Mouse (Mus musculus): ENCODE results near the gene Ndel1. TPM values are rescaled to one million over a fixed set of nuclear protein-coding genes. Genes with fewer than 3 reads are reported as not detected.
A peak's percentile ranks its signal among the peaks of the same experiment; 100 is the strongest.

Ndel1 gene
- polyA plus RNA-seq, 1 experiment from 2014 or later = 60.3 TPM

DNA sequence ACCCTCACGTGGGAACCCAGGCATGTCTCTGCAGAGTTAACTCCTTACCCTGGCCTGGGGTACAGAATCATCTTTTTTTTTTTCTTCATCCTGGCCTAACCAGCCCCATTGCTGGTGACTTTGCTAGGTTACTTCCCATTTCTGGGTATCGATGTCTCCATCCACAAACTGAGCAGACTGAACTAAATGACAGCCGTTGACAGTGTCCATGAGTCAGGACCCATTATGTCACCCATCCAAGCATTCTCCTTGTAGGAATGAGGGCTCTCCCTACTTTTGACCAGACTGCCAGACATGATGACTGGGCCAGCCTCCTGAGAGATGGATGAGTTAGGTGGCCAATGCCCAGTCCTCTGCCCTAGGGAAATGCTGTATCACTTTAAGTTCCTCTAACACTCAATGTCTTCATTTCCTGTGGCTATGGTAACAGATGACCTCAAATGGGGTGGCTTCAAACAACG, 8.0 kb downstream of the Ndel1 start:
- H3K27me3 ChIP-seq (replicated peaks; ENCODE audit: control insufficient read depth, insufficient read depth, low read length) = no peaks in the 10 kb centered on the region
- no peak for ATAC-seq (replicated peaks; ENCODE audit: low FRiP score, low TSS enrichment, low read depth)
- H3K4me1 ChIP-seq (replicated peaks; ENCODE audit: control insufficient read depth, insufficient read depth, low read length) = no peaks in the 10 kb centered on the region
- no peaks in the 10 kb centered on the region for H3K9me3 ChIP-seq (ENCODE audit: control insufficient read depth, low read length)
- WGBS = 69% methylated on average over 4 of the region's 4 CpGs
- H3K4me2 ChIP-seq (ENCODE audit: low read length) = no peak overlapping the region
- H3K27ac ChIP-seq (ENCODE audit: low read depth) = no peak overlapping the region
- H3K36me3 ChIP-seq (ENCODE audit: control insufficient read depth, insufficient read depth, low read length) = no peaks in the 10 kb centered on the region
- H3K4me3 ChIP-seq (ENCODE audit: low read depth, low read length) = no peak overlapping the region
- no peak overlapping the region for H3K9ac ChIP-seq (ENCODE audit: low read length)
- DNase-seq (ENCODE audit: low spot score) = no peak

DNA sequence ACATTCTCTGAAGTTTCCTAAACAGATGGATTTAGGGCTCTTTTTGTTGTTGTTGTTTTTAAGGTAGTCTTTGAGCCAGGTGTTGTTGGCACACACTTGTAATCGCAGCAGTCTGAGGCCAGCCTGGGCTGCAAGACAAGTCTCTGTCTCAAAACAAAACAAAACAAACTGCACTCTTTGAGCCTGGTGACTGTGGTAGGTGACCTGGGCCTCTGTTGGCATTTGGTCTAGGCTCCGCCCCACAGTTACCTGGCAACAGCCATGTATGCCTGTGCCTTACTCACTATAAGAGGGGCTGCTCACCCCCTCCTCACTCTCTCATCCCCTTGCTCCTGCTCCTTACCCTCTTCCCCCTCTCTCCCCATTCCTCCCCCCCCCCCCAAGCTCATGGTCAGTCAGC, 9.4 kb downstream of the Ndel1 start:
- Histone ChIP-seq H3K36me3 (ENCODE audit: control insufficient read depth, insufficient read depth, low read length) (no peaks in the 10 kb centered on the region), H3K27me3 (replicated peaks; ENCODE audit: control insufficient read depth, insufficient read depth, low read length) (no peaks in the 10 kb centered on the region), H3K4me2 (ENCODE audit: low read length) (no peak overlapping the region), H3K9me3 (ENCODE audit: control insufficient read depth, low read length) (no peaks in the 10 kb centered on the region), H3K27ac (ENCODE audit: low read depth) (no peak overlapping the region), H3K9ac (ENCODE audit: low read length) (no peak overlapping the region), H3K4me1 (replicated peaks; ENCODE audit: control insufficient read depth, insufficient read depth, low read length) (no peaks in the 10 kb centered on the region), H3K4me3 (ENCODE audit: low read depth, low read length) (no peak overlapping the region)
- DNase-seq (ENCODE audit: low spot score) (no peak), ATAC-seq (replicated peaks; ENCODE audit: low FRiP score, low TSS enrichment, low read depth) (no peak)
- 59% methylated on average over 2 of the region's 2 CpGs for WGBS

- ATAC-seq (replicated peaks; ENCODE audit: low FRiP score, low TSS enrichment, low read depth) (no peak), DNase-seq (ENCODE audit: low spot score) (no peak)
- no peak overlapping the region for H3K9ac ChIP-seq (ENCODE audit: low read length)
- H3K27me3 ChIP-seq (replicated peaks; ENCODE audit: control insufficient read depth, insufficient read depth, low read length) = no peaks in the 10 kb centered on the region
- H3K4me2 ChIP-seq (ENCODE audit: low read length) = no peak overlapping the region
- H3K27ac ChIP-seq (ENCODE audit: low read depth) = no peak overlapping the region
- H3K36me3 ChIP-seq (ENCODE audit: control insufficient read depth, insufficient read depth, low read length) = no peaks in the 10 kb centered on the region
- H3K4me1 ChIP-seq (replicated peaks; ENCODE audit: control insufficient read depth, insufficient read depth, low read length) = no peaks in the 10 kb centered on the region
- no peak overlapping the region for H3K4me3 ChIP-seq (ENCODE audit: low read depth, low read length)
- WGBS = 74% methylated on average over 8 of the region's 8 CpGs
- no peaks in the 10 kb centered on the region for H3K9me3 ChIP-seq (ENCODE audit: control insufficient read depth, low read length)
Measured at GRCm38 (mm10) chr11:68859943-68860593, 11.6 kb downstream of the Ndel1 start.

GRCm38 (mm10) chr11:68857329-68857728, 14.3 kb downstream of the Ndel1 start:
- no peak overlapping the region for H3K4me3 ChIP-seq (ENCODE audit: low read depth, low read length)
- no peak overlapping the region for H3K27ac ChIP-seq (ENCODE audit: low read depth)
- H3K36me3 ChIP-seq (ENCODE audit: control insufficient read depth, insufficient read depth, low read length) = no peaks in the 10 kb centered on the region
- no peaks in the 10 kb centered on the region for H3K27me3 ChIP-seq (replicated peaks; ENCODE audit: control insufficient read depth, insufficient read depth, low read length)
- H3K9ac ChIP-seq (ENCODE audit: low read length) = no peak overlapping the region
- H3K9me3 ChIP-seq (ENCODE audit: control insufficient read depth, low read length) = no peaks in the 10 kb centered on the region
- 86% methylated on average over 3 of the region's 3 CpGs for WGBS
- DNase-seq (ENCODE audit: low spot score) = no peak
- H3K4me2 ChIP-seq (ENCODE audit: low read length) = no peak overlapping the region
- H3K4me1 ChIP-seq (replicated peaks; ENCODE audit: control insufficient read depth, insufficient read depth, low read length) = 0 out of 2 replicates have a peak, but pooled peaks cover 3% of the 10 kb centered on the region
- no peak for ATAC-seq (replicated peaks; ENCODE audit: low FRiP score, low TSS enrichment, low read depth)

GRCm38 (mm10) chr11:68854621-68855020, 17.0 kb downstream of the Ndel1 start:
- Histone ChIP-seq H3K4me1 (replicated peaks; ENCODE audit: control insufficient read depth, insufficient read depth, low read length) (peaks cover 20% of the 10 kb centered on the region), H3K36me3 (ENCODE audit: control insufficient read depth, insufficient read depth, low read length) (no peaks in the 10 kb centered on the region), H3K9me3 (ENCODE audit: control insufficient read depth, low read length) (no peaks in the 10 kb centered on the region), H3K4me2 (ENCODE audit: low read length) (no peak overlapping the region), H3K27ac (ENCODE audit: low read depth) (no peak overlapping the region), H3K4me3 (ENCODE audit: low read depth, low read length) (no peak overlapping the region), H3K9ac (ENCODE audit: low read length) (no peak overlapping the region), H3K27me3 (replicated peaks; ENCODE audit: control insufficient read depth, insufficient read depth, low read length) (no peaks in the 10 kb centered on the region)
- ATAC-seq (replicated peaks; ENCODE audit: low FRiP score, low TSS enrichment, low read depth) (no peak), DNase-seq (ENCODE audit: low spot score) (no peak)
- WGBS = 80% methylated on average over 3 of the region's 3 CpGs

- no peaks in the 10 kb centered on the region for H3K27me3 ChIP-seq (replicated peaks; ENCODE audit: control insufficient read depth, insufficient read depth, low read length)
- peak overlapping the region; percentile 41 for H3K9ac ChIP-seq (ENCODE audit: low read length)
- H3K36me3 ChIP-seq (ENCODE audit: control insufficient read depth, insufficient read depth, low read length) = no peaks in the 10 kb centered on the region
- peak overlapping the region; percentile 91 for H3K4me2 ChIP-seq (ENCODE audit: low read length)
- 37% methylated on average over 14 of the region's 14 CpGs for WGBS
- H3K4me1 ChIP-seq (replicated peaks; ENCODE audit: control insufficient read depth, insufficient read depth, low read length) = peaks cover 20% of the 10 kb centered on the region
- peak overlapping the region; percentile 94 for H3K4me3 ChIP-seq (ENCODE audit: low read depth, low read length)
- peak overlapping the region; percentile 55 for H3K27ac ChIP-seq (ENCODE audit: low read depth)
- H3K9me3 ChIP-seq (ENCODE audit: control insufficient read depth, low read length) = no peaks in the 10 kb centered on the region
- ATAC-seq (replicated peaks; ENCODE audit: low FRiP score, low TSS enrichment, low read depth) (no peak), DNase-seq (ENCODE audit: low spot score) (peak; percentile 54)
Measured at GRCm38 (mm10) chr11:68853611-68854401, 17.9 kb downstream of the Ndel1 start.

- Histone ChIP-seq H3K27ac (ENCODE audit: low read depth) (peak overlapping the region; percentile 98), H3K4me2 (ENCODE audit: low read length) (peak overlapping the region; percentile 91), H3K36me3 (ENCODE audit: control insufficient read depth, insufficient read depth, low read length) (no peaks in the 10 kb centered on the region), H3K9ac (ENCODE audit: low read length) (peak overlapping the region; percentile 88), H3K9me3 (ENCODE audit: control insufficient read depth, low read length) (no peaks in the 10 kb centered on the region), H3K4me1 (replicated peaks; ENCODE audit: control insufficient read depth, insufficient read depth, low read length) (peaks cover 20% of the 10 kb centered on the region), H3K4me3 (ENCODE audit: low read depth, low read length) (peak overlapping the region; percentile 94), H3K27me3 (replicated peaks; ENCODE audit: control insufficient read depth, insufficient read depth, low read length) (no peaks in the 10 kb centered on the region)
- DNase-seq (ENCODE audit: low spot score) (peak; percentile 99), ATAC-seq (replicated peaks; ENCODE audit: low FRiP score, low TSS enrichment, low read depth) (peak; percentile 100)
- under 1% methylated on average over 42 of the region's 42 CpGs for WGBS
Measured at GRCm38 (mm10) chr11:68852932-68853409, 18.7 kb downstream of the Ndel1 start.

DNA sequence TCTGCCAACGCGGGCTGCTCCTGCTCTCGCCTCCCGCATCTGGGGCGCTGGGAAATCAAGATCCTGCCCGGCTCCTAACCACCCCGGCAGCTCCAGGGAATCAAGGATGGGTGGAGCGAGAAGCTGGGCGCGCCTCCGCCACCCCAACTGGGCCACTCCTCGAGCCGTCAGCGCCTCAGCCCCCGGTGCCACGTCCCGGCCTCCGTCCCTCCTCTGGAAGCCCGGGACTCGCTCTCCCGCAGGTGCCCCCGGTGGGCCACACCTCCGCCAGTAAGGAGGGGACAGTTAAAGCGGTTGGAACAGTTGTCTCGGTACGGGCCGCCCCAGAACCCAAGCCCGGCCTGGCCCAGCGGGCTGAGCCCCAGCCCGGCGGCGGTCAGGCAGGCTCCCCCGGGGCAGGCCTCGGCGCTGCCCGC, 19.2 kb downstream of the Ndel1 start:
- peak overlapping the region; percentile 88 for H3K9ac ChIP-seq (ENCODE audit: low read length)
- no peaks in the 10 kb centered on the region for H3K36me3 ChIP-seq (ENCODE audit: control insufficient read depth, insufficient read depth, low read length)
- H3K27me3 ChIP-seq (replicated peaks; ENCODE audit: control insufficient read depth, insufficient read depth, low read length) = no peaks in the 10 kb centered on the region
- peaks cover 20% of the 10 kb centered on the region for H3K4me1 ChIP-seq (replicated peaks; ENCODE audit: control insufficient read depth, insufficient read depth, low read length)
- H3K9me3 ChIP-seq (ENCODE audit: control insufficient read depth, low read length) = no peaks in the 10 kb centered on the region
- WGBS = under 1% methylated on average over 36 of the region's 36 CpGs
- H3K27ac ChIP-seq (ENCODE audit: low read depth) = peak overlapping the region; percentile 98
- peak overlapping the region; percentile 91 for H3K4me2 ChIP-seq (ENCODE audit: low read length)
- peak overlapping the region; percentile 94 for H3K4me3 ChIP-seq (ENCODE audit: low read depth, low read length)
- peak; percentile 65 for ATAC-seq (replicated peaks; ENCODE audit: low FRiP score, low TSS enrichment, low read depth)
- DNase-seq (ENCODE audit: low spot score) = peak; percentile 86

Measured in intestine, embryonic 14.5 days (tissue).